Comparison of ENCODE assay signal across 30 mouse cellular contexts in the genomic region with DNA sequence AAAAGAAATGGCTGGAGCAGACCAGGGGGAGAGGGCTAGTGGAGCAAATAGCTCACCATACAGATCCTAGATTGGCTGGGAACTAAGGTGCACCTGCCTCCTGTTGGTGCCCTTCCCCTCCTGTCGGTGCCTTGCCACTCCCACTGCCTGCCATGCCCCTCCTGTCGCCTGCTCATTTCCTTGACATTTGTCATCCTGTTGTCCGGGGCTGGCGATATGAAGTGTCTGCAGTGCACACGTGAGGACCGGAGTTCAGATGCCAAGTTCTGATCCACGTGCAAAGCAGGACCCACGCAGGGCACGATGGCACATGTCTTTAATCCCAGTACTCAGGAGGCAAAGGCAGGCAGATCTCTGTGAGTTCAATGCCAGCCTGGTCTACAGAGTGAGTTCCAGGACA. TPM values are rescaled to one million over a fixed set of nuclear protein-coding genes. Genes with fewer than 3 reads are reported as not detected.
DNase-seq lines count a peak whose midpoint lies in the region; ATAC-seq and TF ChIP-seq lines count a peak whose summit lies in the region.
"Had no signal": no experiment of that assay in that cellular context is flagged by ENCODE, and none has a peak within 500 bp of the region (broad histone marks: within the 10 kb centered on the region; RNA-seq: fewer than 3 reads in every experiment).

No protein-coding gene starts in this region.

- H3K27ac ChIP-seq in intestine, embryonic 15.5 days, result no peak overlapping the region
- no peak overlapping the region for H3K27ac ChIP-seq in intestine, postnatal 0 days (ENCODE audit: low read depth, low read length)
- H3K27ac ChIP-seq: embryonic facial prominence, embryonic 10.5 days; embryonic facial prominence, embryonic 13.5 days; forebrain, embryonic 12.5 days; forebrain, embryonic 15.5 days; heart, embryonic 15.5 days; hindbrain, embryonic 10.5 days; hindbrain, embryonic 13.5 days had no signal

- no peak overlapping the region for H3ac ChIP-seq in myocyte (ENCODE audit: control insufficient read depth, insufficient read length)

- no peak overlapping the region for H3K4me3 ChIP-seq in intestine, embryonic 15.5 days (replicated peaks)
- H3K4me3 ChIP-seq in intestine, postnatal 0 days (ENCODE audit: low read depth, low read length), result no peak overlapping the region
- H3K4me3 ChIP-seq in myocyte, result no peak overlapping the region
- H3K4me3 ChIP-seq: embryonic facial prominence, embryonic 10.5 days; embryonic facial prominence, embryonic 13.5 days; erythroblast, embryonic 14.5 days; forebrain, embryonic 12.5 days; forebrain, embryonic 15.5 days; heart, embryonic 12.5 days; heart, embryonic 15.5 days; hindbrain, embryonic 10.5 days; hindbrain, embryonic 13.5 days had no signal

- no peak for TF ChIP-seq CTCF in intestine, postnatal 0 days (IDR thresholded peaks at IDR 0.05; ENCODE audit: low read depth)

- H3K4me2 ChIP-seq in intestine, embryonic 15.5 days (replicated peaks), result no peak overlapping the region
- no peak overlapping the region for H3K4me2 ChIP-seq in intestine, postnatal 0 days (replicated peaks; ENCODE audit: low read depth)
- H3K4me2 ChIP-seq in myocyte (ENCODE audit: low read depth), result no peak overlapping the region
- H3K4me2 ChIP-seq: embryonic facial prominence, embryonic 13.5 days; forebrain, embryonic 12.5 days; forebrain, embryonic 15.5 days; heart, embryonic 12.5 days; heart, embryonic 15.5 days; hindbrain, embryonic 13.5 days had no signal

- 72% methylated on average over 9 of the region's 9 CpGs for WGBS in intestine, embryonic 15.5 days
- 58% methylated on average over 9 of the region's 9 CpGs for WGBS in intestine, postnatal 0 days

- H3K4me1 ChIP-seq in intestine, embryonic 15.5 days (replicated peaks), result 0 out of 2 replicates have a peak, but pooled peaks cover 2% of the 10 kb centered on the region
- no peaks in the 10 kb centered on the region for H3K4me1 ChIP-seq in intestine, postnatal 0 days (replicated peaks; ENCODE audit: control insufficient read depth, insufficient read depth, low read length)

- no peaks in the 10 kb centered on the region for H3K9me3 ChIP-seq in intestine, embryonic 15.5 days
- no peaks in the 10 kb centered on the region for H3K9me3 ChIP-seq in intestine, postnatal 0 days (ENCODE audit: control insufficient read depth)
- H3K9me3 ChIP-seq: embryonic facial prominence, embryonic 10.5 days; embryonic facial prominence, embryonic 13.5 days; forebrain, embryonic 12.5 days; forebrain, embryonic 15.5 days; G1E; heart, embryonic 12.5 days; heart, embryonic 15.5 days; hindbrain, embryonic 10.5 days; hindbrain, embryonic 13.5 days had no signal

- no peaks in the 10 kb centered on the region for H3K79me2 ChIP-seq in myocyte (ENCODE audit: control insufficient read depth, insufficient read depth)

- peak; percentile 61 for DNase-seq in adrenal gland, adult 2 months
- DNase-seq in adrenal gland, adult 8-10 months, result no peak
- DNase-seq in thymus, postnatal 25 days, result no peak
- DNase-seq: B cell, adult 2 months; cerebellum, adult 11-12 months; cerebellum, adult 8-10 months; cerebellum, postnatal 10 days; cerebellum, postnatal 36 days; embryo, embryonic 11 days; gastrocnemius, postnatal 25 days; heart, adult 18-20 months; heart, postnatal 10 days; heart, postnatal 36 days had no signal

- TF ChIP-seq POLR2A in myocyte (IDR thresholded peaks at IDR 0.05; ENCODE audit: insufficient read length, low read depth), result no peak

- no peak overlapping the region for H3K9ac ChIP-seq in intestine, embryonic 15.5 days
- H3K9ac ChIP-seq in intestine, postnatal 0 days (ENCODE audit: low read depth, low read length), result no peak overlapping the region
- H3K9ac ChIP-seq: embryonic facial prominence, embryonic 13.5 days; forebrain, embryonic 12.5 days; forebrain, embryonic 15.5 days; heart, embryonic 12.5 days; heart, embryonic 15.5 days; hindbrain, embryonic 13.5 days had no signal

- ATAC-seq in intestine, embryonic 15.5 days, result 0 out of 2 replicates have a peak, but pooled peaks have one; percentile 37
- no peak for ATAC-seq in intestine, postnatal 0 days
- ATAC-seq: forebrain, embryonic 15.5 days; hindbrain, embryonic 16.5 days; intestine, embryonic 16.5 days; Patski had no signal

- H3K27me3 ChIP-seq in intestine, embryonic 15.5 days (replicated peaks), result no peaks in the 10 kb centered on the region
- no peaks in the 10 kb centered on the region for H3K27me3 ChIP-seq in intestine, postnatal 0 days (replicated peaks; ENCODE audit: control insufficient read depth, insufficient read depth, low read length)
- H3K27me3 ChIP-seq in myocyte (ENCODE audit: control insufficient read depth, insufficient read depth, insufficient read length), result no peaks in the 10 kb centered on the region
- H3K27me3 ChIP-seq: CH12.LX; embryonic facial prominence, embryonic 13.5 days; forebrain, embryonic 12.5 days; forebrain, embryonic 15.5 days; heart, embryonic 12.5 days; heart, embryonic 15.5 days; hindbrain, embryonic 13.5 days; Patski had no signal

- 0 out of 2 replicates have a peak, but pooled peaks cover 10% of the 10 kb centered on the region for H3K36me3 ChIP-seq in intestine, embryonic 15.5 days
- peaks cover 17% of the 10 kb centered on the region; the same call in 1 of the 2 replicates for H3K36me3 ChIP-seq in intestine, postnatal 0 days (ENCODE audit: control insufficient read depth, insufficient read depth)
- no peaks in the 10 kb centered on the region for H3K36me3 ChIP-seq in myocyte (ENCODE audit: control insufficient read depth, insufficient read depth)
- H3K36me3 ChIP-seq: forebrain, embryonic 15.5 days; heart, embryonic 15.5 days; hindbrain, embryonic 13.5 days had no signal

TF ChIP-seq in myocyte, 11 proteins besides CTCF, POLR2A, EP300 and RAD21:
- TF ChIP-seq USF1 (IDR thresholded peaks at IDR 0.05; ENCODE audit: low read depth) (no peak), POLR2AphosphoS2 (IDR thresholded peaks at IDR 0.05; ENCODE audit: insufficient read length, low read depth) (peak; percentile 12)
TF ChIP-seq in myocyte: peak in this region for 1.

RNA-seq across cellular contexts. Expression of a gene that starts 18.7 kb away (rescaled TPM):
- total RNA-seq in adrenal gland, adult 2 months (2021), result 10 to 100 TPM; 56.0 to 63.9 TPM
- polyA plus RNA-seq in adrenal gland, adult 2 months (2012; rRNA removed), result 48.8 and 67.3 TPM in 2 replicates
- 10 to 100 TPM; 59.3 to 67.0 (median 62.9) TPM for total RNA-seq in adrenal gland, adult 8-10 months (2022)
- 24.5 and 25.2 TPM in 2 replicates for polyA plus RNA-seq in intestine, embryonic 15.5 days (2015; fragmentation: Nextera tagmentation; extraction: Ambion mirVana)
- polyA plus RNA-seq in intestine, postnatal 0 days (2015; fragmentation: Nextera tagmentation; extraction: Ambion mirVana), result 25.6 and 27.4 TPM in 2 replicates
- polyA plus RNA-seq in myocyte (2012; fragmentation: generic; extraction: Trizol), result 45.2 TPM
